Mouse (Mus musculus) right cerebral cortex, postnatal 36 days (tissue): ENCODE measurements around the gene Kcnma1.

Experiments
- DNase-seq, 2 experiments: peaks; one replicate each; pipeline ENCODE4 v3.0.0; 2022; ENCODE audit warnings: low spot score in 2 of 2, mixed read lengths in 1 of 2

Kcnma1 gene

GRCm38 (mm10) chr14:24014391-24014790 lies at the start of gene Kcnma1:
Kcnma1 (minus strand) TSS chr14:24014491.
- DNase-seq, result no peak

DNA sequence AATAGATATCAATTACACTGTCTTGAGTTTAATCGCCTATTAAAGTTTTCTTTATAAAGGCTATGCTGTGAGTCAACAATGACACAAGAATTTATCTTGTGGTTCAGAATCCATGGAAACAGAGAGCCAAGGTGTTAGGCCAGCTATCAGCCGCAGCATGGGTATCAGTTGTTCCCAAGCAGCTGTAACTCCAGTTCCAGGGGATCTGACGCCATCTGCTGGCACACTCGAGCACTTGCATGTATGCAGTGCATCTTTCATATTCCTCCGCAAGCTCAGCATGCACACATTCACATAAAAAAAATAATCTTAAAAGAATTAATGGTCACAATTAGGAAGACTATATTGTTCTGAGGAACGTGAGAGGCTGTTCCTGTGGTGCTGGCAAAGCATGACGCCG lies 45.5 kb upstream of the Kcnma1 start:
- DNase-seq, result no peak

DNA sequence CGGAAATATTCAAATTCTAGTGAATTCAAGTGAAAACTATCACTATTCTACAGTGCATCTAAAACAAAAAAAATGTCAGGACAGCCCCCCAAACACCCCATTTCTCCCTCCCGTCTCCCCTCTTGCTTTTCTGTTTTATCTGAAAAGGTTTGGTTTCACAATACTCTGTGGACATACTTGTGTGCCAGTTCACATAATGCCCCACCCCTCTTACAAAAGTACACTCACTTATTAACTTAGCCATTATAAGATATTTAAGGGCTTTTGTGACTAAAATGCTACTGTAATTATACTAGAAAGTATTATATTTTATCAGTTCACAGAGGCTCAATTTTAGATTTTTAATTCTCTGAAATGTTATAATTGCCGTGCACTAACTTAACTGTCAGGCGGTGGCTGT lies 45.0 kb upstream of the Kcnma1 start:
- no peak for DNase-seq

- DNase-seq, result no peak
Measured at GRCm38 (mm10) chr14:24051821-24052220, 37.5 kb upstream of the Kcnma1 start.

DNA sequence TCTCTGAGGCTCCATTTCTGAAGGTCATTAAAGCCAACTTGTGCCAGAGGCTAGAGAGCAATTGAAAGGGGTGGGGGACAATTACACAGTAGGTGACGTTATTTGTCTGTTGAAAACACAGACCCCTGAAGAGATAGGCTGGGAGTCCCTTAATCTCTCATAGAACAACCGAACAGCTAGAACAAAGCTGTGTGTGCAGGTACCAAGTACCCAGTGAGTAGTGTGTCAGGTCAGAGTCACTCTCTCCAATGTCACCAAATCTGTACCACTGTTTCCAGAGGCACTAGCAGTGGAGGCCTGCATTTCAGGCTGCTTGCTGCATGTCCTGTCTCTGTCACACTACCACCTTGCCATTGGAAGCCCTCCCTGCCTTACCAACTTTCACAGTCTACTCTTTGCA lies 22.3 kb upstream of the Kcnma1 start:
- DNase-seq, result no peak

- no peak for DNase-seq
Measured at GRCm38 (mm10) chr14:24036208-24036535, 21.9 kb upstream of the Kcnma1 start.

GRCm38 (mm10) chr14:24035486-24036207 lies 21.4 kb upstream of the Kcnma1 start:
- no peak for DNase-seq

DNA sequence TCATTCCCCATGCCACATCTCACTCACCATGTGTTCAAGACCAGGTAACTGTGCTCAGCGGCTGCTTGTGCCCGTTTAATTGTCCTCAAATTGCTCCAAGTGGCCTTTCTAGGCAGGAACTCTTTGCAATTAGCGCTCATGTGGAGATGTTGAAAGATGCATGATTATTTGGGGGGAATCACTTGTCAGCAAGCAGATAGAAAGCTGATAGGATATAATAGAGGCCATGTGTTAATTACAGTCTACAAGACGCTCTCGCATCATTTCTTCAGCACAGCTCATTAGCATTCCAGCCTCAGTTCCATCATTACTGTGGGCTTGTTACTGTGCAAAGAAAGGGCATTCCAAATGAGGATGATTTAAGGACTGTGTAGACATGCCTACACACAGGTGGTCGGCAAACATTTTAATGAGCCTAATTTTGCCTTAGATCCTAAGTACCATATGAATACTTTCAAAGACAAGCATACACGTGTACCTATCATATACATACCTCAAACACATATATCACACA lies 18.6 kb upstream of the Kcnma1 start:
- no peak for DNase-seq

DNA sequence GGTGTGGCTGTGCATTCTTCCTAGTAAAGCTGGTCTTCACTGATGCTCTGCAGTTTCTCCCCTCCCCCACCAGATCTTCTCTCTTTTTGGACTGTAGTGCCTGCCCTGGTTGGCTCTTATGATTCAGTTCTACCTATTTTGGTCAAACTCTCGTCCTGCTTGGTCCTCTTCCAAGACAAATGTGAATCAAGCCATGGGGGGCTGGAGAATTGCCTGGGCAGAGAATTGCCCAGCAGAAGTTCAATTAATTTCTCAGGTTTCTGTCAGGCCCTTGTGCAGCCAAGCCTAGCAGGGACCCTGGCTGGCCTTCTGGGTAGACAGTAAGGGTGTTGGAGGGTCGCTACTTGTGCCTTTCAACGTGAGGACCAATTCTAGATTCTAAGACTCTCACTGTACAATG lies 17.9 kb upstream of the Kcnma1 start:
- no peak for DNase-seq

- DNase-seq, result peak in 1 of 2 experiments; percentile 42
Measured at GRCm38 (mm10) chr14:24020718-24021117, 6.4 kb upstream of the Kcnma1 start.

DNA sequence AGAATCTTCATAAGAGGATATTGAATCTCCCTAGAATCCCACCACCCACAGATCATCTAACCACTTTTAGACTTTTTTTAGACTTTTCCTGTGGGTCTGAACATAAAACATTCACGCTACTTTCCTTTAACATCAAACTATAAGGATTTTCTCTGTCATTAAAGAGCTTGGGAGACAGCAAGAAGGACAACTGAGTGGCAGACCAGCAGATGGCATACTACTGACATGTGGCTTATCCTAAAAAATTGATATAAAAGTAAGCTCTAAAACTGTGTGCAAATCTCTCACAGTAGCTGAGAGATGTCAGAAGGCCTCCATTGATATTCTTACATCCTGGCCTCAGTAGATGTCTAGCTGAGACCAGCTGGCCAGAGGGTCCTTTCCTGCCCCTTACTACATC lies 4.3 kb downstream of the Kcnma1 start:
- DNase-seq, result no peak

- peak; percentile 62 to 70 for DNase-seq
Measured at GRCm38 (mm10) chr14:24008252-24008651, 6.0 kb downstream of the Kcnma1 start.

DNA sequence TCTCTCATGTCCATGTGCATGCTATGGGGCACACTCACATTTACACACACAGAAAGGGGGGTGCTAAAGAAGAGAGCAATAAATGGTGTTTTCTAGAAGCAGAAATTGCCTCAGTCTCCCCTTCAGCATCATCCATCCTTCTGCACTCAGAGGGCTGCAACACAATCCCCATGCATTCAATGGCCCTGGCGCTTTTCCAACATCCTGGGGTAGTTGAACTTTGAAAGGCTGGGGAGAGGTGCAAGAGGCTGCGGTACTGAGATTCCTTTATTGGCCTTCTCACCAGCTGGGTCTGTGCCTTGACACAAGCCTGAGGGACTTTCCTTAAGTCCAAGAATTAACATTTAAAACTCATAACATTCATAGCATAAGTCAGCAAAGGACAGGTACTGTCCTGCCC lies 8.0 kb downstream of the Kcnma1 start:
- DNase-seq, result no peak

DNA sequence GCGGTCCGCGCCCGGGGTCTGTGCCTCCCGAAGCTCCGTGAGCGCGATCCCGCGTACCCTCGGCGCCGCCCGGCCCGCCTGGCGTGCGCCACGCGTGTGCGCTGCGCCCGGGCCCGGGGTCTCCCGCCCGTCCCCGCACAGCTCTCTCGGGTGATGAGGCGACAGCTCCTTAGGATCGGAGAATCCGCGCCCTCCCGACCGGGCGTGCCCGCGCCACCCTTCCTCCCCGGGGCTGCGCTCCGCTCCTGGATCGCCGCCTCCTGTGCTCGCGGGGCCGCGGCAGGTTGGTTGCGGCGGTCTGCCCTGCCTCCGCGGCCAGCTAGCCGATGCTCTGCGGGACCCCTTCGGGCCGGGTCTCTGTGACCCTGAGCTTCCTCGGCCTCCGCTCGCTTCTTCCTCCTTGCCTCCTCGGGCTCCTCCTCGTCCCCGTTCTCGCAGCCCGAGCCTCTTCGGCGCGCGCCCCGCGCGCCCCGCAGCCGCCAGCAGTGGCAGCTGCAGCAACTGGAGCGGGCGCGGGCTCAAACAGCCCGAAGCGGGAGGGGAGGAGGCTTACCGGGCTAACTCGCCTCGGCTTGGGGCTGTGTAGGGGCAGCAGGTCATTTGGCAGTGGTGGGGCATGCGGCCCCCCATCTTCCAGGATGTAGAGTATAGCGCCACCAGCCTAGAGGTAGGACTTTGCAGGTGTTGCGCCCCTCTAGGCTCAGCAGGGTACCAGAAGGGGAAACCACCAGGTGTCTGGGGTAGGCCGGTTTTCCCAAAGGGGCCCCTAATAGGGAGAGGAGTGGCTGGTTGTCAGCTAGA lies 9.6 kb downstream of the Kcnma1 start:
- peak; percentile 40 to 46 for DNase-seq

DNA sequence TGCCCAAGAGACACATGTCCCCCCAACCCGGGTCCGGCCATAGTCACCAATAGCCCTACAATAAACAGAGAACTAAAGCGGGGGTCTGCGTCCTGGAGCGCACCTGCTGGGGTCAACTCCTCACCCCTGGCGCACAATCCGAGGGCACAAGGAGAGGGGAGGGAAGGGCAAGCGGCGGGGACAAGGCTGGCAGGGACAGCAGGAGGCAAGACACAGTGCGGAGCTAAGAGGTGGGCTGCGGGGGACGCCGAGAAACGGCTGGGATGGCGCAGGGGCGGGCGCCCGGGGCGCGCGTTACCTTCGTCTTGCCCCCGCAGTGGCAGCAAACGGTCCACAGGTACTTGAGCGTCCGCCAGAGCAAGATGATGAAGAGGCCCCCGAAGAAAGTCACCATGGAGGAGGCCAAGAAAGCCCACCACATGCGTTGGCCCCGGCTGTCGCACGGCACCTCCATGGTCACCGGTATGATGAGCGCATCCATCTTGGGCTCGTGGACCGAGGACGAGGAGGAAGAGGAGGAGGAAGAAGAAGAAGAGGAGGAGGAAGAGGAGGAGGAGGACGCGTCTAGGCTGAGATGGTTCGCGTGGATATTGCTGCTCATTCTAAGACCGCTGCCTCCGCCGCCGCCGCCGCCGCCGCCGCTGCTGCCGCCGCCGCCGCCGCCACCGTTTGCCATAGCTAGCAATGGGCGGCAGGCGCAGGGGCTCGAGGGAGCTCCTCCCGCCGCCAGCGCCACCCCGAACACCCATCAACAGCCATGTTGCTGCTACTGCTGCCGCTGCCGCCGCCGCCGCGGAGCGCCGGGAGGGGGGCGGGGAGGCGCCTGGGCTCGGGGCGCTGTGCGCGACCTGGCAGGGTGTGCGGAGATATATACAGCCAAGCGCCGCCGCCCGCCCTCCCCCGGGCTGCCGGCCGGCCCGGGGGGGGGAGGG lies 10.6 kb downstream of the Kcnma1 start:
- DNase-seq, result peak; percentile 54 to 64

GRCm38 (mm10) chr14:24002647-24003046 lies 11.6 kb downstream of the Kcnma1 start:
- no peak for DNase-seq

- DNase-seq, result no peak
Measured at GRCm38 (mm10) chr14:23997912-23998311, 16.4 kb downstream of the Kcnma1 start.

DNA sequence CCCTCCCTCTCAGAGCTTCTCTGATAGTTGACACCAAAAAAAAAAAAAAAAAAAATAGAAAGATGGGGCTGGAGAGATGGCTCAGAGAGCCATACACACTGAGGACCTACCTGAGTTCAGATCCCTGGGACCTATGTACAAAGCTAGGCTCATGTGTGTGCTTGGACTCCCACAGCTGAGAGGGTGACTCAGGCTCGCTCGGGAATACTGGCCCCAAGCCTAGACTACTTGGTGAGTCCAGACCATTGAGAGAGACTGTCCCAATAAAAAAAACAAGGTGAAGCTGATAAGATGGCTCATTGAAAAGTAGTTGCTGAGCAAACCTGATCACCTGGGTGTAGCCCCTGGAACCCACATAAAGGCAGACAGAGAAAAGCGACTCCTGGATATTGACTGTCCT lies 18.5 kb downstream of the Kcnma1 start:
- no peak for DNase-seq

DNA sequence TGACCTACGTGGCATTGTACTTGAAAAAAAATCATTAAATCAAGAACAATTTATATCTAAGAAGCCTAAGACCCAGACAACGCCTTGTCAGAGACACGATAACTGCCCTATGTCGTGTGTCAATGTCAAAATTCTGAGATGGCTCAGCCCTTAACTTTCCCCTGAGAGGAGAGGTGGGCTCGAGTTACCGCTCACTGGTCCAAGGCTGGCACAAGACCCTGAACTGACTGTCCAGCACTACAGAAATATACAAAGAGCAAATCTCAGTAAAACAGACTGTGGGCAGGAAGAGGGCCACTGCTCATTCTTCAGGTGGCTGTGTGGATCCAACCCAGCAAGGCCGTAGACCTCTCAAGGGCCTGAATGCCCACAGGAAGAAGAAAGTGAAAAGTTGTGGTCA lies 23.4 kb downstream of the Kcnma1 start:
- no peak for DNase-seq

DNA sequence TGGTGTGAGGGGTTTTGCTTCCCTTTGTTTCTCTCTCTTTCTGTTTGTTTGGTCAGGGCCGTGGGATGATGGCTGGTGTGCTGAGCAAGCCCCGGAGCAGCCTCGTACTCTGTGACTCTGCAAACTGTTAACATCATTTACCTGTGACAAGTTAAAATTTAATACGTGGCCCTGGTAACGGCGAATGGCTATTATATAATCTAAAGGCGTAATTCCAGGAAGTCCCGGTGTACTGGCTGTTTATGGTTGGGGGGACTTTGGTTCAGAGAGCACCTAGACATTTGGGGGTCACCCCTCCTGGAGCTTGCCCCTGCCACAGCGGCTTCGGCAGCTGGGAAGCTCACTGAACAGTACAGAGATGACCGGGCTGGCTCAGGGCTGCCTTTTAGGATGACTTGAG lies 24.6 kb downstream of the Kcnma1 start:
- no peak for DNase-seq

GRCm38 (mm10) chr14:23982205-23982604 lies 32.1 kb downstream of the Kcnma1 start:
- DNase-seq, result peak; percentile 43 to 70

DNA sequence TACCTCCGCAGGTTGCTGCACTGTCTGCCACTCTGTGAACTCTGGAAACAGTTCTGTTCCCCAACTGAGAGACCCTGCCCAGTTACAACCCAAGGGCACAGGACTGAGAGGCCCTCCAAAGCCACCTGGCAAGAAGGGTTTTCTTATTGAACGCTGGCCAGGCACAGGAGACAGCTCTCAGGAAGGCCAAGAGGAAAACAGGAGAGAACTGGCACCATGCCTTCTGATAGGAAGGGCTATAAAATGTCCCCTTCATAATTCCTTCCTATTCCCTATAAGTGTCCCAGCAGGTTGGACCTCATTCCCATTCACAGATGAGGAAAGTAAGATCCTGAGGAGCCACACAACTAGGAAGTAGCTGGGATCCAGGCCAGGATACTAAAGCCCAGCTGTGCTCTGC lies 39.6 kb downstream of the Kcnma1 start:
- no peak for DNase-seq
